In the genomic region with DNA sequence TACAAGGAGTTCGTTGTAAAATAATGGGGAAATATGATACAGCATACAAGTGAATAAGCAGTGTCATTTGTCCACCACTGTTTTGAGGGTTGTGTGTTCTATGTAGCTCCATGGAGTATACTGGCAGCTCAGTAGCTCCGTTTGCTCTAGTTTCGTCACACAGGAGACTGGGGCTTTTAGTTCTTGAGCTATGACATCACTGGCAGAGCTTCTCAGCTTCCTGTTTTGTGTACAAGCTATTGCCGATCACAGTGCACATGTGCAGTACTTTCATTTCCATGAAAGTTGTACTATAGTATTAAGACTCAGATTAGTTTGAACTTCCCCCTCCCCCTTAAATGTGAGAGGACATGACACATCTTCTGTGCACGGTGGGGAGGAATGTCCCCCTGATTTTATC, we compare ENCODE assay signal across 26 mouse cellular contexts. TPM values are rescaled to one million over a fixed set of nuclear protein-coding genes. Genes with fewer than 3 reads are reported as not detected.
DNase-seq lines count a peak whose midpoint lies in the region; ATAC-seq and TF ChIP-seq lines count a peak whose summit lies in the region.
"Had no signal": no experiment of that assay in that cellular context is flagged by ENCODE, and none has a peak within 500 bp of the region (broad histone marks: within the 10 kb centered on the region; RNA-seq: fewer than 3 reads in every experiment).

No protein-coding gene starts in this region.

- peak overlapping the region; percentile 31 for H3K4me2 ChIP-seq in myocyte (ENCODE audit: low read depth)
- H3K4me2 ChIP-seq in liver, postnatal 0 days (ENCODE audit: low read depth, low read length): no peak overlapping the region
- H3K4me2 ChIP-seq: embryonic facial prominence, embryonic 12.5 days; forebrain, embryonic 13.5 days; forebrain, embryonic 15.5 days had no signal

- ATAC-seq in common myeloid progenitor, adult 5-6 weeks (replicated peaks; ENCODE audit: low read depth, poor library complexity, severe bottlenecking): 0 out of 2 replicates have a peak, but pooled peaks have one; percentile 15
- ATAC-seq in megakaryocyte, adult 5-6 weeks (ENCODE audit: poor library complexity, severe bottlenecking): peak; percentile 62; the same call in 1 of the 2 replicates
- no peak for ATAC-seq in liver, postnatal 0 days
- ATAC-seq: CD4-positive, CD25-positive, alpha-beta regulatory T cell, adult 4 months; forebrain, embryonic 13.5 days; forebrain, embryonic 15.5 days; forebrain, postnatal 0 days had no signal

- no peak overlapping the region for H3K9ac ChIP-seq in liver, postnatal 0 days (replicated peaks)
- H3K9ac ChIP-seq: embryonic facial prominence, embryonic 12.5 days; forebrain, embryonic 13.5 days; forebrain, embryonic 15.5 days; forebrain, postnatal 0 days had no signal

- H3K36me3 ChIP-seq in myocyte (ENCODE audit: control insufficient read depth, insufficient read depth): no peaks in the 10 kb centered on the region
- no peaks in the 10 kb centered on the region for H3K36me3 ChIP-seq in liver, postnatal 0 days (replicated peaks; ENCODE audit: insufficient read depth, low read length)
- H3K36me3 ChIP-seq: embryonic facial prominence, embryonic 10.5 days; embryonic facial prominence, embryonic 12.5 days; forebrain, embryonic 15.5 days; G1E had no signal

- WGBS in liver, postnatal 0 days (ENCODE audit: insufficient replicate concordance): 52% methylated on average over 5 of the region's 5 CpGs

- H3K27me3 ChIP-seq in myocyte (ENCODE audit: control insufficient read depth, insufficient read depth, insufficient read length): no peaks in the 10 kb centered on the region
- H3K27me3 ChIP-seq in liver, postnatal 0 days (ENCODE audit: insufficient read depth, low read length): no peaks in the 10 kb centered on the region
- H3K27me3 ChIP-seq: CH12.LX; embryonic facial prominence, embryonic 12.5 days; forebrain, embryonic 13.5 days; forebrain, embryonic 15.5 days had no signal

- no peak overlapping the region for H3K27ac ChIP-seq in gastrocnemius, adult 2 months
- no peak overlapping the region for H3K27ac ChIP-seq in liver, postnatal 0 days (ENCODE audit: low read depth)
- H3K27ac ChIP-seq: embryonic facial prominence, embryonic 10.5 days; embryonic facial prominence, embryonic 12.5 days; forebrain, embryonic 13.5 days; forebrain, embryonic 15.5 days had no signal

- no peak overlapping the region for H3K4me3 ChIP-seq in myocyte
- no peak overlapping the region for H3K4me3 ChIP-seq in gastrocnemius, adult 2 months
- no peak overlapping the region for H3K4me3 ChIP-seq in liver, postnatal 0 days (ENCODE audit: low read depth, low read length)
- H3K4me3 ChIP-seq: embryonic facial prominence, embryonic 10.5 days; embryonic facial prominence, embryonic 12.5 days; forebrain, embryonic 13.5 days; forebrain, embryonic 15.5 days had no signal

- TF ChIP-seq EP300 in liver, postnatal 0 days (IDR thresholded peaks at IDR 0.05; ENCODE audit: low read depth): no peak

- DNase-seq in 416B (ENCODE audit: low read depth): peak; percentile 20
- DNase-seq in gastrocnemius, adult 2 months: no peak
- no peak for DNase-seq in kidney, postnatal 10 days
- no peak for DNase-seq in liver, postnatal 0 days
- DNase-seq: adrenal gland, adult 2 months; adrenal gland, postnatal 10 days; adrenal gland, postnatal 25 days; B cell, adult 2 months; cerebellum, adult 11 months; cerebellum, adult 18-20 months; cerebellum, adult 8-10 months; cerebellum, adult 9-11 months; cerebellum, postnatal 14 days; cerebellum, postnatal 36 days; forebrain, postnatal 0 days had no signal

- intact Hi-C loops in gastrocnemius, adult 2 months (cut with DNase I): no loop called here

- no peaks in the 10 kb centered on the region for H3K79me2 ChIP-seq in myocyte (ENCODE audit: control insufficient read depth, insufficient read depth)

- H3ac ChIP-seq in myocyte (ENCODE audit: control insufficient read depth, insufficient read length): no peak overlapping the region

- TF ChIP-seq POLR2A in myocyte (IDR thresholded peaks at IDR 0.05; ENCODE audit: insufficient read length, low read depth): no peak

- no peak for TF ChIP-seq CTCF in gastrocnemius, adult 2 months (IDR thresholded peaks at IDR 0.05)
- TF ChIP-seq CTCF in liver, postnatal 0 days (IDR thresholded peaks at IDR 0.05; ENCODE audit: low read depth): no peak

- no peaks in the 10 kb centered on the region for H3K4me1 ChIP-seq in liver, postnatal 0 days (ENCODE audit: insufficient read depth)
- H3K4me1 ChIP-seq: embryonic facial prominence, embryonic 10.5 days; embryonic facial prominence, embryonic 12.5 days; forebrain, embryonic 13.5 days; forebrain, embryonic 15.5 days had no signal

- no peaks in the 10 kb centered on the region for H3K9me3 ChIP-seq in liver, postnatal 0 days (ENCODE audit: low read length)
- H3K9me3 ChIP-seq: embryonic facial prominence, embryonic 10.5 days; embryonic facial prominence, embryonic 12.5 days; forebrain, embryonic 13.5 days; forebrain, embryonic 15.5 days; G1E had no signal

TF ChIP-seq in myocyte, 11 proteins besides CTCF, POLR2A, EP300 and RAD21:
- no peak for TF ChIP-seq SRF (IDR thresholded peaks at IDR 0.05; ENCODE audit: control insufficient read depth, insufficient read length, low read depth)
- no peak for TF ChIP-seq E2F4 (IDR thresholded peaks at IDR 0.05; ENCODE audit: insufficient read depth)
- TF ChIP-seq REST (IDR thresholded peaks at IDR 0.05; ENCODE audit: insufficient read depth, insufficient read length): no peak
- TF ChIP-seq CEBPB (IDR thresholded peaks at IDR 0.05; ENCODE audit: insufficient read depth, poor library complexity, severe bottlenecking): no peak
- TF ChIP-seq MAX (IDR thresholded peaks at IDR 0.05; ENCODE audit: low read depth): no peak
- no peak for TF ChIP-seq POLR2AphosphoS2 (IDR thresholded peaks at IDR 0.05; ENCODE audit: insufficient read length, low read depth)
- no peak for TF ChIP-seq MYOG (IDR thresholded peaks at IDR 0.05; ENCODE audit: control insufficient read depth in 1 of 3, insufficient read depth in 1 of 3, insufficient read length in 2 of 3, low read depth in 2 of 3)
- TF ChIP-seq TCF12 (IDR thresholded peaks at IDR 0.05; ENCODE audit: insufficient read depth, poor library complexity, severe bottlenecking): no peak
TF ChIP-seq in myocyte: peak in this region for 0.

RNA-seq across cellular contexts. Expression of a gene that starts 44.4 kb away (rescaled TPM):
- 1.6 and 2.0 TPM in 2 replicates for total RNA-seq in common myeloid progenitor, adult 5-6 weeks (2017)
- total RNA-seq in megakaryocyte, adult 5-6 weeks (2015): 2.3 and 2.4 TPM in 2 replicates
- total RNA-seq in megakaryocyte, adult 5-6 weeks (2017): 1.8 and 2.4 TPM in 2 replicates
- 1.2 TPM for polyA plus RNA-seq in myocyte (2012; fragmentation: generic; extraction: Trizol)
- total RNA-seq in gastrocnemius, adult 2 months (2021): under 1 TPM; 0.31 to 0.89 TPM
- 0.62 and 0.65 TPM in 2 replicates for polyA plus RNA-seq in liver, postnatal 0 days (2015; fragmentation: Nextera tagmentation; extraction: Ambion mirVana)
- total RNA-seq: CH12.LX had no signal

RNA-seq across cellular contexts. Expression of a gene that starts 59.3 kb away (rescaled TPM):
- total RNA-seq in common myeloid progenitor, adult 5-6 weeks (2017): not detected in 2 replicates
- not detected in 2 replicates for total RNA-seq in megakaryocyte, adult 5-6 weeks (2015)
- total RNA-seq in megakaryocyte, adult 5-6 weeks (2017): not detected in 2 replicates
- 58.0 TPM for polyA plus RNA-seq in myocyte (2012; fragmentation: generic; extraction: Trizol)
- 100 to 1,000 TPM; 181 to 243 TPM for total RNA-seq in gastrocnemius, adult 2 months (2021)
- polyA plus RNA-seq in liver, postnatal 0 days (2015; fragmentation: Nextera tagmentation; extraction: Ambion mirVana): 0.06 and 1.1 TPM in 2 replicates
- total RNA-seq: CH12.LX had no signal
- polyA plus RNA-seq: CD4-positive, CD25-positive, alpha-beta regulatory T cell, adult 4 months; embryonic facial prominence, embryonic 10.5 days; forebrain, embryonic 11.5 days; G1E had no signal

Comparison
In these comparisons a context has a peak if more than half of its experiments do, and no peak if none do; other contexts are left out.
1. RNA of a gene that starts 59.3 kb away (total RNA-seq): 181 to 243 TPM in gastrocnemius, adult 2 months; not detected in common myeloid progenitor, adult 5-6 weeks and not detected in megakaryocyte, adult 5-6 weeks; every median in the first group is over 100 times any median in the second.